Mouse (Mus musculus) stomach, embryonic 14.5 days (tissue): Measurements from ENCODE around the gene Rubcn. TPM values are rescaled to one million over a fixed set of nuclear protein-coding genes. Genes with fewer than 3 reads are reported as not detected.

Source experiments
- ATAC-seq: fragments of 200-750 bp; cut with Nextera tagmentation; 2 replicates; pipeline ENCODE4 v1.8.0; 2017; ENCODE audit warnings: low read depth, moderate TSS enrichment; ENCODE audit not compliant: insufficient number of reproducible peaks, insufficient read depth, low FRiP score
- H3K27ac ChIP-seq: fragments of 300-500 bp; sonication (generic); 2 replicates; pipeline ENCODE4 v1.5.1; 2014; ENCODE audit warnings: mild to moderate bottlenecking, low read length, moderate library complexity, mixed read lengths
- H3K27me3 ChIP-seq: fragments of 300-500 bp; sonication (generic); 2 replicates; pipeline ENCODE4 v1.6.1; 2014; ENCODE audit warnings: low read length, control low read depth, mixed read lengths; ENCODE audit not compliant: control insufficient read depth, insufficient read depth
- H3K36me3 ChIP-seq: fragments of 300-500 bp; sonication (generic); 2 replicates; pipeline ENCODE4 v1.6.1; 2014; ENCODE audit warnings: mild to moderate bottlenecking, control low read depth, low read length, moderate library complexity, mixed read lengths; ENCODE audit not compliant: control insufficient read depth, insufficient read depth
- H3K4me1 ChIP-seq: fragments of 300-500 bp; sonication (generic); 2 replicates; pipeline ENCODE4 v1.6.1; 2014; ENCODE audit warnings: low read length, control low read depth, mixed read lengths; ENCODE audit not compliant: control insufficient read depth, insufficient read depth
- H3K4me2 ChIP-seq: fragments of 300-500 bp; sonication (generic); replicated peaks from 2 replicates; pipeline ENCODE4 v1.6.1; 2014; ENCODE audit warnings: low read depth, low read length, control low read depth
- H3K4me3 ChIP-seq: fragments of 300-500 bp; sonication (generic); 2 replicates; pipeline ENCODE4 v1.5.1; 2014; ENCODE audit warnings: low read depth, low read length, control low read depth
- H3K9ac ChIP-seq: fragments of 300-500 bp; sonication (generic); replicated peaks from 2 replicates; pipeline ENCODE4 v1.6.1; 2014; ENCODE audit warnings: low read depth, mild to moderate bottlenecking, control low read depth, low read length, moderate library complexity, mixed read lengths
- H3K9me3 ChIP-seq: fragments of 300-500 bp; sonication (generic); 2 replicates; pipeline ENCODE4 v1.6.1; 2016; ENCODE audit warnings: low read depth, low read length, control low read depth; ENCODE audit not compliant: control insufficient read depth
- WGBS: fragments of 180-500 bp; shearing (Covaris S2); extraction: QIAGEN DNeasy Blood & Tissue Kit; methylation state at CpG from one replicate; pipeline ENCODE4 v1.1.7; 2014; 5-methylcytosine and 5-hydroxymethylcytosine counted together
- polyA plus RNA-seq: library from polyadenylated mRNA; unstranded; fragments of >200 nt; fragmentation: Nextera tagmentation; extraction: Ambion mirVana; gene quantifications from 2 replicates; pipeline ENCODE4 v1.2.1, GENCODE M21; 2014

Rubcn gene
- polyA plus RNA-seq, 1 experiment from 2014 or later: 17.8 TPM

DNA sequence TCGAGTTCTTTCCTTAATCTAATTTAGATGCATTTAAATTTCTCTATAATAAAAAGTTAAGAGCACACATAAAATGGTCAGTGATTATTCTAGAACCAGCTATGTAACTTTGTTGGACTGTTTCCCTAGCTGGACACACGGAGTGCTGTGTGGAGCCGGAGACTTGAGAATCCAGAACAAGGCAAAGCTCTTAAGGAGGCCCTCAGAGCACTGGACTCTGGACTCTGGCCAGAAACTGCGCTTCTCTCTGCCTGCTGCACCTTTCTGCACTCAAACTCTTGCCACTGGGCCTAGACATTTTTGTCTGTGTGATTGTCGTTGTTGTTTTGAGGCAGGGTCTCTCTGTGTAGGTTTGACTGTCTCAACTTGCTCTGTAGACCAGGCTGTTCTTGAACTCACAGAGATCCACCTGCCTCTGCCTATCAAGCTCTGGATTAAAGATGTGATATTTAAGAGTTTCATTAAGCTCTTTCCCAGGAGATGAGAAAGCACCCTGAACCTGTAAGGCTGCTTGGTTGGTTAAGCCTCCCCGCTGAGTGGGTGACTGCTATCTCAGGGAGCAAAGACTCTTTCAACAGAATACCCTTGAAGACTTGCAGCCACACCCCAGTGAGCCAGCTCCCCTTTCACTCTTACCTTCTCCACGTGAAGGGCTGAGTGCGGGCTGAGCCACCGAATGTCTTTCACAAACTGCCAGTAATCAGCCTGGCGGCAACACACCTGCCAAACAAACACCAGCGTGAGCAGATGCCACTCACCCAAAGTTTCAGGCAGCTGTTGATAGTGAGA, 28.3 kb downstream of the Rubcn start:
- H3K27ac ChIP-seq: no peak overlapping the region
- no peak for ATAC-seq
- no peaks in the 10 kb centered on the region for H3K4me1 ChIP-seq
- H3K9ac ChIP-seq: no peak overlapping the region
- H3K27me3 ChIP-seq: no peaks in the 10 kb centered on the region
- H3K4me3 ChIP-seq: no peak overlapping the region
- H3K4me2 ChIP-seq: no peak overlapping the region
- H3K36me3 ChIP-seq: peaks cover 20% of the 10 kb centered on the region; the same call in 1 of the 2 replicates
- no peaks in the 10 kb centered on the region for H3K9me3 ChIP-seq
- 90% methylated on average over 11 of the region's 11 CpGs for WGBS

DNA sequence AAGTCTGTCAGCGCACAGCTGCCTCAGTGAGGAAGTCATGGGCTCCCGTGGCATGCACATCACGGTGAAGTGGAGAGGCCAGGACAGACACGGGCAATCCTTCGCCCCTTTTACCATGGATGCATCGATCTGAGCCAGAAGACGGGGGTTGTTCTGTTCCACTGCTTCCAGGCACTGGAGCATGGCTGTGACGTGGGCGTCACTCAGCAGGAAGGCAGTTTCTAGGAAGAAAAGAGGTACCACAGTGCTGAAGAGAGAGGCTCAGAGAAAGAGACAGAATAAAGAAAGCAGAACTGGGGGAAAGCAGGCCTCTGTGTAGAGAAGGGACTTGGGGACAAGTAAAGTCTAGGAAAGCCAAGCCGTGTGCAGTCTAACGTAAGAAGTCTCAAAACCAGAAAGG, 30.5 kb downstream of the Rubcn start:
- ATAC-seq: no peak
- Histone ChIP-seq H3K4me1 (no peaks in the 10 kb centered on the region), H3K27me3 (no peaks in the 10 kb centered on the region), H3K36me3 (peaks cover 29% of the 10 kb centered on the region), H3K27ac (no peak overlapping the region), H3K4me2 (no peak overlapping the region), H3K9ac (no peak overlapping the region), H3K4me3 (no peak overlapping the region), H3K9me3 (no peaks in the 10 kb centered on the region)
- 95% methylated on average over 11 of the region's 11 CpGs for WGBS

GRCm38 (mm10) chr16:32831501-32831900, 46.1 kb downstream of the Rubcn start:
- H3K9me3 ChIP-seq: no peaks in the 10 kb centered on the region
- no peaks in the 10 kb centered on the region for H3K4me1 ChIP-seq
- no peak overlapping the region for H3K9ac ChIP-seq
- no peak overlapping the region for H3K4me2 ChIP-seq
- 82% methylated on average over 4 of the region's 4 CpGs for WGBS
- peaks cover 21% of the 10 kb centered on the region for H3K36me3 ChIP-seq
- H3K27ac ChIP-seq: no peak overlapping the region
- no peaks in the 10 kb centered on the region for H3K27me3 ChIP-seq
- ATAC-seq: no peak
- no peak overlapping the region for H3K4me3 ChIP-seq

GRCm38 (mm10) chr16:32829104-32829503, 48.5 kb downstream of the Rubcn start:
- WGBS: 88% methylated on average over 11 of the region's 11 CpGs

GRCm38 (mm10) chr16:32826521-32826920, 51.0 kb downstream of the Rubcn start:
- no peaks in the 10 kb centered on the region for H3K27me3 ChIP-seq
- H3K4me2 ChIP-seq: no peak overlapping the region
- no peak overlapping the region for H3K9ac ChIP-seq
- no peak for ATAC-seq
- peaks cover 9% of the 10 kb centered on the region; the same call in 1 of the 2 replicates for H3K4me1 ChIP-seq
- H3K36me3 ChIP-seq: peaks cover 24% of the 10 kb centered on the region
- H3K4me3 ChIP-seq: no peak overlapping the region
- no peak overlapping the region for H3K27ac ChIP-seq
- no peaks in the 10 kb centered on the region for H3K9me3 ChIP-seq
- WGBS: 96% methylated on average over 11 of the region's 11 CpGs

More at GRCm38 (mm10) chr16:32829104-32829503, 48.5 kb downstream of the Rubcn start:
- Histone ChIP-seq H3K9me3 (no peaks in the 10 kb centered on the region), H3K27me3 (no peaks in the 10 kb centered on the region), H3K4me3 (no peak overlapping the region), H3K9ac (no peak overlapping the region), H3K4me1 (no peaks in the 10 kb centered on the region), H3K27ac (no peak overlapping the region), H3K4me2 (no peak overlapping the region), H3K36me3 (peaks cover 23% of the 10 kb centered on the region)
- no peak for ATAC-seq

DNA sequence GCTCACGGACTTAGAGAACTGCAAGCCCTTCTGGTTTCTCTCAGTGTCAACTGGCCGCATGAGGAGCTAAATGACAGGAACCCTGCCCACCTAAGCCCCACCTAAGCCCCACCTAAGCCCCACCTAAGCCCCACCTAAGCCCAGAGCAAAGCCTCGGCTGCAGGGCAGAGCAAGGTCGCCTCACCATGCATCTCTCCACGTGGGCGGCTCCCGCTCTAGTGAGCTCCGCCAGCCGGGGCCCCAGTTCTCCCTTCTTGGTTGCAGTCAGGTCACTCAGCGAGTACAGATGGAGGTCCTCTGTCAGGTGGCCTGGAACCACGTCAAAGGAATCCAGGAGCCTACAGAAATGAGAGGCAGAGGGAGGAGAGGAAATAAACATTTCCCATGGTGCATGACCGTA, 52.2 kb downstream of the Rubcn start:
- H3K36me3 ChIP-seq: peaks cover 24% of the 10 kb centered on the region
- H3K4me1 ChIP-seq: peaks cover 9% of the 10 kb centered on the region; the same call in 1 of the 2 replicates
- ATAC-seq: no peak
- H3K4me3 ChIP-seq: no peak overlapping the region
- no peaks in the 10 kb centered on the region for H3K27me3 ChIP-seq
- no peak overlapping the region for H3K9ac ChIP-seq
- no peaks in the 10 kb centered on the region for H3K9me3 ChIP-seq
- H3K4me2 ChIP-seq: no peak overlapping the region
- 49% methylated on average over 12 of the region's 12 CpGs for WGBS
- no peak overlapping the region for H3K27ac ChIP-seq

GRCm38 (mm10) chr16:32824061-32824460, 53.5 kb downstream of the Rubcn start:
- no peaks in the 10 kb centered on the region for H3K9me3 ChIP-seq
- H3K36me3 ChIP-seq: peaks cover 24% of the 10 kb centered on the region
- peaks cover 9% of the 10 kb centered on the region; the same call in 1 of the 2 replicates for H3K4me1 ChIP-seq
- no peak overlapping the region for H3K4me2 ChIP-seq
- H3K27me3 ChIP-seq: no peaks in the 10 kb centered on the region
- no peak overlapping the region for H3K4me3 ChIP-seq
- H3K9ac ChIP-seq: no peak overlapping the region
- no peak for ATAC-seq
- H3K27ac ChIP-seq: no peak overlapping the region
- WGBS: 90% methylated on average over 13 of the region's 13 CpGs

DNA sequence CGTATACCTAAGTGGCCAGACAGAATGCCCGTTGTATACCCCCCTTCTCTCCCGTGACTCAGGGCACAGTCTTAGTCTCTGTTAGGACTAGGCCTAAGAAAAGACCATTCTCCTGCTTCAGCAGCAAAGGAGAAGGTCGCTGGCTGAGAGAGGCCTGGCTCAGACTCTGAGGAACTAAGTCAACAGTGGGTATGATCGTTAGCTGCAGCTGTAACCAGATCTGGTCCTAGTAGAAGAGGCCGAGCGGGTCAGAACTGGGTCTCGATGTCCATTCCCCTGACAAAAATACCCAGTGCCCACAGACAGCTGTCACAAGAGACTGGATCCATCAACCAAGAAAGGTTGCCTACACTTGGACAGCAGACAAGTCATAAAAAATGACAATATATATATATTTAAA, 54.1 kb downstream of the Rubcn start:
- Histone ChIP-seq H3K9me3 (no peaks in the 10 kb centered on the region), H3K27me3 (no peaks in the 10 kb centered on the region), H3K4me3 (no peak overlapping the region), H3K36me3 (peaks cover 24% of the 10 kb centered on the region), H3K27ac (no peak overlapping the region), H3K4me1 (peaks cover 9% of the 10 kb centered on the region; the same call in 1 of the 2 replicates), H3K9ac (no peak overlapping the region), H3K4me2 (no peak overlapping the region)
- no peak for ATAC-seq
- 89% methylated on average over 8 of the region's 8 CpGs for WGBS
